ENCODE assay signal across 9 mouse cellular contexts in the genomic region with DNA sequence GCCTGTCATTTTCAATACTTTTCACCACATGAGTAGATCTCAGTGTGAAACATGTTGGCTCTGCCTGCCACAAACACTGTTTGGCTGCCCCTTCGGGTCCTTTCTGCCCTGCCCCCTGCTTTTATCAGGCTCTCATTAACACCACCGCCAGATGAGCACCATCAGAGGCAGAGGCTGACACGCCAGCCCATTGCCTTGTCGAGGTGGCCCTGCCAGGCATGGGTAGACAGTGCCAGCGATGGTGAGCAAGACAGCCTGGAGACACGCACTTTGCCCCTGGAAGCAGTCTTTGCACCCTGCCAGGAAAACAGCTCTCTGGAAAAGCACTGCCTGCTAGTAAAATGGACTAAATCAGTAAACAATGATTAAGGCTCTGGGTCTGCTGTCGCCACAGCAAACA.
DNase-seq lines count a peak whose midpoint lies in the region; ATAC-seq and TF ChIP-seq lines count a peak whose summit lies in the region.
"Had no signal": no experiment of that assay in that cellular context is flagged by ENCODE, and none has a peak within 500 bp of the region (broad histone marks: within the 10 kb centered on the region; RNA-seq: fewer than 3 reads in every experiment).

No protein-coding gene starts in this region.

- no peak overlapping the region for H3K9ac ChIP-seq in forebrain, postnatal 0 days
- H3K9ac ChIP-seq: embryonic facial prominence, embryonic 13.5 days had no signal

- H3K4me2 ChIP-seq in forebrain, postnatal 0 days (ENCODE audit: low read depth) = no peak overlapping the region; the same call in 1 of the 2 replicates
- H3K4me2 ChIP-seq: embryonic facial prominence, embryonic 13.5 days had no signal

- no peak overlapping the region for H3K27ac ChIP-seq in forebrain, postnatal 0 days (ENCODE audit: low read depth, low read length)
- H3K27ac ChIP-seq: embryonic facial prominence, embryonic 13.5 days had no signal

- WGBS in forebrain, postnatal 0 days = 14% methylated on average over 7 of the region's 7 CpGs

- H3K9me3 ChIP-seq in forebrain, postnatal 0 days (ENCODE audit: low read length) = no peaks in the 10 kb centered on the region
- H3K9me3 ChIP-seq: embryonic facial prominence, embryonic 13.5 days had no signal

- no peaks in the 10 kb centered on the region for H3K4me1 ChIP-seq in forebrain, postnatal 0 days (ENCODE audit: insufficient read depth)

- H3K4me3 ChIP-seq in forebrain, postnatal 0 days (ENCODE audit: low read depth, low read length) = no peak overlapping the region
- H3K4me3 ChIP-seq: embryonic facial prominence, embryonic 13.5 days had no signal

- no peaks in the 10 kb centered on the region for H3K27me3 ChIP-seq in forebrain, postnatal 0 days (ENCODE audit: insufficient read depth, low read length)
- H3K27me3 ChIP-seq: embryonic facial prominence, embryonic 13.5 days had no signal

- no peaks in the 10 kb centered on the region for H3K36me3 ChIP-seq in forebrain, postnatal 0 days (ENCODE audit: insufficient read depth)
- H3K36me3 ChIP-seq: embryonic facial prominence, embryonic 13.5 days had no signal

- peak; percentile 81 for ATAC-seq in forebrain, postnatal 0 days

- TF ChIP-seq CTCF in forebrain, postnatal 0 days (IDR thresholded peaks at IDR 0.05; ENCODE audit: low read depth) = no peak

- peak; percentile 7 to 22 for DNase-seq in layer of hippocampus, postnatal 10 days (ENCODE audit: low spot score in 2 of 2)
- DNase-seq in layer of hippocampus, adult 11-12 months (ENCODE audit: low spot score) = no peak
- DNase-seq in forebrain, postnatal 0 days = peak; percentile 30
- peak; percentile 88 for DNase-seq in kidney, adult 9 months
- peak; percentile 64 for DNase-seq in lung, postnatal 25 days (ENCODE audit: low spot score)
- DNase-seq in thymus, postnatal 36 days = no peak
- no peak for DNase-seq in gastrocnemius, postnatal 10 days
- no peak for DNase-seq in adrenal gland, adult 8-10 months

Comparison
In these comparisons a context has a peak if more than half of its experiments do, and no peak if none do; other contexts are left out.
1. DNase-seq: peak in layer of hippocampus, postnatal 10 days (2 of 2), forebrain, postnatal 0 days (single experiment), kidney, adult 9 months (single experiment) and lung, postnatal 25 days (single experiment); none in layer of hippocampus, adult 11-12 months (single experiment), thymus, postnatal 36 days (0 of 2), gastrocnemius, postnatal 10 days (single experiment) and adrenal gland, adult 8-10 months (single experiment).